Mouse (Mus musculus) heart, postnatal 0 days (tissue): ENCODE measurements around the gene Utp11. TPM values are rescaled to one million over a fixed set of nuclear protein-coding genes. Genes with fewer than 3 reads are reported as not detected.

Experiments used
- ATAC-seq: fragments of 200-750 bp; cut with Nextera tagmentation; 2 replicates; pipeline ENCODE4 v1.8.0; 2017; ENCODE audit warnings: low read depth, moderate number of reproducible peaks, moderate library complexity; ENCODE audit not compliant: insufficient read depth
- DNase-seq: peaks from one replicate; pipeline ENCODE4 v3.0.0-alpha.2; 2016; ENCODE audit warnings: low spot score
- H3K27ac ChIP-seq: fragments of 300-500 bp; sonication (generic); 2 replicates; pipeline ENCODE4 v1.5.1; 2014; ENCODE audit warnings: low read depth, mild to moderate bottlenecking
- H3K27me3 ChIP-seq: fragments of 300-500 bp; sonication (generic); 2 replicates; pipeline ENCODE4 v1.6.1; 2014; ENCODE audit warnings: low read length, mixed read lengths; ENCODE audit not compliant: control insufficient read depth, insufficient read depth
- H3K36me3 ChIP-seq: fragments of 300-500 bp; sonication (generic); replicated peaks from 2 replicates; pipeline ENCODE4 v1.6.1; 2014; ENCODE audit warnings: low read length, mixed read lengths; ENCODE audit not compliant: control insufficient read depth, insufficient read depth
- H3K4me1 ChIP-seq: fragments of 300-500 bp; sonication (generic); 2 replicates; pipeline ENCODE4 v1.6.1; 2014; ENCODE audit warnings: antibody characterized with exemption; ENCODE audit not compliant: control insufficient read depth, insufficient read depth
- H3K4me2 ChIP-seq: fragments of 300-500 bp; sonication (generic); 2 replicates; pipeline ENCODE4 v1.6.1; 2014; ENCODE audit warnings: low read depth, mild to moderate bottlenecking, low read length, moderate library complexity
- H3K4me3 ChIP-seq: fragments of 300-500 bp; sonication (generic); 2 replicates; pipeline ENCODE4 v1.5.1; 2014; ENCODE audit warnings: low read depth, low read length
- H3K9ac ChIP-seq: fragments of 300-500 bp; sonication (generic); replicated peaks from 2 replicates; pipeline ENCODE4 v1.6.1; 2014; ENCODE audit warnings: low read depth, low read length, mixed read lengths
- H3K9me3 ChIP-seq: fragments of 300-500 bp; sonication (generic); replicated peaks from 2 replicates; pipeline ENCODE4 v1.6.1; 2016; ENCODE audit warnings: low read length; ENCODE audit not compliant: control insufficient read depth
- CTCF ChIP-seq: IDR thresholded peaks from 2 replicates; pipeline ENCODE4 v1.5.1; 2016; ENCODE audit warnings: antibody characterized with exemption, control low read depth, low read depth
- EP300 ChIP-seq: IDR thresholded peaks from 2 replicates; pipeline ENCODE4 v1.6.1; 2016; ENCODE audit warnings: antibody characterized with exemption, low read depth
- WGBS: fragments of 180-500 bp; shearing (Covaris S2); extraction: QIAGEN DNeasy Blood & Tissue Kit; methylation state at CpG from one replicate; pipeline ENCODE4 v1.1.7; 2014; 5-methylcytosine and 5-hydroxymethylcytosine counted together
- polyA plus RNA-seq: library from polyadenylated mRNA; unstranded; fragments of >200 nt; fragmentation: Nextera tagmentation; extraction: Ambion mirVana; gene quantifications from 2 replicates; pipeline ENCODE4 v1.2.1, GENCODE M21; 2015
- total RNA-seq: library from RNA; depleted of rRNA; stranded (reverse); fragments of >200 nt; gene quantifications from 2 replicates; pipeline ENCODE4 v1.2.3, GENCODE M21; 2014; ENCODE audit warnings: low replicate concordance; rRNA removed

Gene Utp11
- total RNA-seq, result 2.6 and 5.5 TPM in 2 replicates
- 33.4 and 39.7 TPM in 2 replicates for polyA plus RNA-seq

- Histone ChIP-seq H3K4me3 (peak within 1 kb of the TSS; percentile 94), H3K27me3 (0 out of 2 replicates have a peak, but pooled peaks cover 3% of the 10 kb centered on the region), H3K9ac (peak within 1 kb of the TSS; percentile 89), H3K4me2 (peak within 1 kb of the TSS; percentile 86), H3K36me3 (0 out of 2 replicates have a peak, but pooled peaks cover 3% of the 10 kb centered on the region), H3K4me1 (peaks cover 7% of the 10 kb centered on the region), H3K27ac (peak within 1 kb of the TSS; percentile 78), H3K9me3 (no peaks in the 10 kb centered on the region)
- ATAC-seq (peak; percentile 95), DNase-seq (peak; percentile 96)
- WGBS, result under 1% methylated on average over 43 of the region's 43 CpGs
- TF ChIP-seq CTCF, result no peak
- TF ChIP-seq EP300, result 0 out of 2 replicates have a peak, but pooled peaks have one; percentile 41
Measured at GRCm38 (mm10) chr4:124693135-124693894, at the start of gene Utp11. Gene Utp11, minus strand, starts transcription at chr4:124693600.

GRCm38 (mm10) chr4:124742839-124743238, 49.4 kb upstream of the Utp11 start:
- TF ChIP-seq CTCF (no peak), EP300 (no peak)
- Histone ChIP-seq H3K4me1 (peaks cover 4% of the 10 kb centered on the region; the same call in 1 of the 2 replicates), H3K4me2 (no peak overlapping the region), H3K4me3 (no peak overlapping the region), H3K9me3 (no peaks in the 10 kb centered on the region), H3K36me3 (peaks cover 5% of the 10 kb centered on the region; the same call in 1 of the 2 replicates), H3K27me3 (no peaks in the 10 kb centered on the region), H3K9ac (no peak overlapping the region), H3K27ac (no peak overlapping the region)
- DNase-seq, result no peak
- 79% methylated on average over 11 of the region's 11 CpGs for WGBS
- no peak for ATAC-seq

- H3K9ac ChIP-seq, result peak within 1 kb of the TSS; percentile 61
- H3K27ac ChIP-seq, result peak within 1 kb of the TSS; percentile 44; the same call in 1 of the 2 replicates
- TF ChIP-seq EP300 (no peak), CTCF (no peak)
- H3K27me3 ChIP-seq, result no peaks in the 10 kb centered on the region
- H3K9me3 ChIP-seq, result no peaks in the 10 kb centered on the region
- DNase-seq (peak; percentile 73), ATAC-seq (peak; percentile 80)
- 11% methylated on average over 25 of the region's 25 CpGs for WGBS
- H3K4me2 ChIP-seq, result peak within 1 kb of the TSS; percentile 83
- H3K4me1 ChIP-seq, result peaks cover 4% of the 10 kb centered on the region; the same call in 1 of the 2 replicates
- H3K36me3 ChIP-seq, result 0 out of 2 replicates have a peak, but pooled peaks cover 5% of the 10 kb centered on the region
- H3K4me3 ChIP-seq, result peak within 1 kb of the TSS; percentile 68
Measured at GRCm38 (mm10) chr4:124741376-124742343, 48.3 kb upstream of the Utp11 start, which contains the start of gene Inpp5b. Gene Inpp5b, plus strand, starts transcription at chr4:124741850.

GRCm38 (mm10) chr4:124738783-124739182, 45.4 kb upstream of the Utp11 start:
- ATAC-seq, result no peak

GRCm38 (mm10) chr4:124738013-124738412, 44.6 kb upstream of the Utp11 start:
- Histone ChIP-seq H3K27me3 (no peaks in the 10 kb centered on the region), H3K4me2 (no peak overlapping the region), H3K9me3 (no peaks in the 10 kb centered on the region), H3K36me3 (0 out of 2 replicates have a peak, but pooled peaks cover 4% of the 10 kb centered on the region), H3K4me3 (no peak overlapping the region), H3K9ac (no peak overlapping the region), H3K27ac (no peak overlapping the region), H3K4me1 (peaks cover 4% of the 10 kb centered on the region; the same call in 1 of the 2 replicates)
- 50% methylated on average over 4 of the region's 4 CpGs for WGBS
- ATAC-seq (no peak), DNase-seq (no peak)
- TF ChIP-seq EP300, result no peak
- TF ChIP-seq CTCF, result peak; percentile 26

More at GRCm38 (mm10) chr4:124738783-124739182, 45.4 kb upstream of the Utp11 start:
- Histone ChIP-seq H3K27me3 (no peaks in the 10 kb centered on the region), H3K36me3 (no peaks in the 10 kb centered on the region), H3K4me2 (no peak overlapping the region), H3K4me3 (no peak overlapping the region), H3K27ac (no peak overlapping the region), H3K9ac (no peak overlapping the region), H3K9me3 (no peaks in the 10 kb centered on the region), H3K4me1 (peaks cover 4% of the 10 kb centered on the region; the same call in 1 of the 2 replicates)
- 36% methylated on average over 1 of the region's 1 CpGs for WGBS
- no peak for TF ChIP-seq EP300
- no peak for TF ChIP-seq CTCF
- DNase-seq, result no peak
